Mouse (Mus musculus) right cerebral cortex, postnatal 14 days (tissue): ENCODE results near the gene Mpv17l2.

Source experiments
- DNase-seq: peaks from one replicate; pipeline ENCODE4 v3.0.0; 2022

The Mpv17l2 gene

DNA sequence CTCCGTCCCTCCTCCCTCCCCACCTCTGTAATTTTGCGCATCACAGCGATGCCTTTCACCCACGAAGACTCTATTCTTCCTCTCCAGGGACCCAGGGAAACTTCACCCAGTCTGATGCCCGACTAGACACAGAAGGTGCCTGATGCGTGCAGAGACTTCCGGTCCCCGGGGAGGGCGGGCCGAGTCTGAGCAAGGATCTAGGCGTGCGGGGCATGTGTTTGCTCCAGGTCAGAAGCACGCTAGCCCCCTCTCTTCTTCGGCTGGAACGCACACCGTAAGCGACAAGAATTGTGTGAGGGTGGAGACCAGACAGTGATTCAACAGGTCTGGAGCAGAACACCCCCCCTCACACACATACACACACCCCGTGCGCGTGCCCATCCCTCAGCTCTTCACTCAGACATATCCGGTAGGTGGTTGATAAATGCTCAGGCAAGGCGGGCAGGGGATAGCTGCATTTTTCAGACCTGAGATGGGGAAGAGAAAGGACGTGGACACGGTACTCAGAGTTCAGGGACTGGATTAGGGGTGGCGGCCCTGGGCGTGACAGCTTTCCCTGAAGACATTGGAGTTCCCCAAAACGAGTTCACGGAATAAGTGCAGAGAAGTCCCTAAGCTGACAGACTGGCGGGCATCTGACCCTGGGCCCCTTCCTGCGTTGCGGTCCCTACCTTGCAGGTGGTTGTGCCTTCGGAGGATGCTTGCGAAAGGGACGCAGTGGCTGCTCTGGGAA is 5.3 kb upstream of the Mpv17l2 start:
- DNase-seq = no peak

DNA sequence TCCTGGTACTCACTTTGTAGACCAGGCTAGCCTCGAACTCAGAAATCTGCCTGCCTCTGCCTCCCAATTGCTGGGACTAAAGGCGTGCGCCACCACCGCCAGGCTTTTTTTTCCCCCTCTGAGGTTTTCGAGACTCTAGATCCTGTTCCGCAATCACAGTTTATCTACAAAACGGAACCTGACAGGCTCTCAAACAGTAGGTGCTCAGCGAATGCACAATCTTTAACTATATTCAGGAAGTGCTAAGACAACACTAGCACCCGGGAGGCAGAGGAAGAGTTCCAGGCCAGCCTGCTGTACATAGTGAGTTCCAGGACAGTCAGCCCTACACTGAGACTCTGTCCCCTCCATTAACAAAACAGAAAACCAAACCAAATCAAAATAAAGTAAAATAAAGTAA is 4.6 kb upstream of the Mpv17l2 start:
- DNase-seq = no peak

DNA sequence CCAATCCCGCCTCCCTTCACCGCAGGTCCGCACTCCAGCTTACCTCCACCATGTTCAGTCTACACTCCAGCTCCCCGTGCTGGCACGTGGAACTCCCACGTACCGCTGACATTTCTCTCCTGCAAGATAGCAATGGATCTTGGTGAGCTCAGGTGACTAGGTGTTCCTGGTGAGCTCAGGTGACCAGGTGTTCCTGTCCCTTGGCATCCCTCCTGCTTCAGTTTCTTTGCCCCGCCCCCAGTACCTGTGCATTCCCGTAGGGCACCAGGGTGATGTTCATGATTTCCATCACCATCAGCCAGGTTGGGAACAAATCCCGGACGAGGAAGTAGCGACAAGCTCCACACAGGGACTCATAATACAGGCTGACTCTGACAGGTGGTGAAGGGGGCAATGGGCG is 3.9 kb upstream of the Mpv17l2 start:
- no peak for DNase-seq

DNA sequence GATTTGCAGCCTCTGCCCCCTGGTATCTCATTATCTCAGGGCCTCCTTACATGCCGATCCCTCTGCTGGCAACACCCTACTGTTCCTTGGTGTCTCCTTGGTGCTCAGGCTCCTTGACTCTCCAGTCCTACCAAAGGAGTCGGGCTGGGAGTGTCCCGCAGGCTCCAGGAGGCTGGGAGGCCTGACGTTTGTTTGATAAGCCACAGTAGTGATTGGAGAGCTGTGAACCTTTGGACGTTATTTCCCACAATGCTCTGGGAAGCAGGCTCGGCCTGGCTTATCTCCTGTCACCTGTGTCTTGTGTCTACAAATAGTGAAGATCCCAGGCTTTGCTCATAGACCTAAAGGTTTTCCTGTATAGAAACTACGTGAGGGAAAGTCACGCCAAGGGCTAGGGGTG is 3.3 kb upstream of the Mpv17l2 start:
- no peak for DNase-seq

DNA sequence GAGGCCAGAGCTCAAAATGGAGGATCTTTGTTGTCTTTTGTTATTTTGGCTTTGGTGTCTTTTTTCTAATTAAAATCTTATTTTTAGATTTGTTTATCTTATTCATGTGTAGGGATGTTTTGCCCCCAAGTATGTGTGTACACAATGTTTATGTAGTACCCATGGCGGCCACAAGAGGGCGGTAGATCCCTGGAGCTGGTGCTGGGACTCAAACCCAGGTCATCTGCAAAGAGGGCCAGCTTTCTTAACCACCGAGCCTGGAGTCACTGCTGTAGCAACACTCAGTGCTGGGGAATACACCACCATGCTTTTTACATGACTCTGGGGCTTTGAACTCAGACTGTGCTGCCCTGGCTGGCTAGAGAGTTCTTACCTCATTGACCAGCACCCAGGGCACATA is 2.6 kb upstream of the Mpv17l2 start:
- peak; percentile 68 for DNase-seq

DNA sequence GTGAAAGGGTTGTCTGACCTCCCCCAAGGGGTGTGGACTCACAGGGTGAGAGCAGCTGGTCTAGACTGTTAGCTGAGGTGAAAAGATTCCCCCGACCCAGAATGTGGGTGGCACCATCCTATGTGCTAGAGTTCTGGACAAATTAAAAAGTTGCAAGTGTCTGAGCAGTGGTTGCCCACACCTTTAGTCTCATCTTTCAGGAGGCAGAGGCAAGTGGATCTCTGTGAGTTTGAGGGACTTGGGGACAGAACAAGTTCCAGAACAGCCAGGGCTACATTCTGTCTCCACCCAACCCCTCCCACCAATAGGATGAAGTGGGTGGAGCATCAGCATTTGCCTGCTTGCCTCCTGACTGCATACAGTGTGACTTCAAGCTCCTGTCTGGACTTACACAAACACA is 1.4 kb upstream of the Mpv17l2 start:
- DNase-seq = peak; percentile 2

DNA sequence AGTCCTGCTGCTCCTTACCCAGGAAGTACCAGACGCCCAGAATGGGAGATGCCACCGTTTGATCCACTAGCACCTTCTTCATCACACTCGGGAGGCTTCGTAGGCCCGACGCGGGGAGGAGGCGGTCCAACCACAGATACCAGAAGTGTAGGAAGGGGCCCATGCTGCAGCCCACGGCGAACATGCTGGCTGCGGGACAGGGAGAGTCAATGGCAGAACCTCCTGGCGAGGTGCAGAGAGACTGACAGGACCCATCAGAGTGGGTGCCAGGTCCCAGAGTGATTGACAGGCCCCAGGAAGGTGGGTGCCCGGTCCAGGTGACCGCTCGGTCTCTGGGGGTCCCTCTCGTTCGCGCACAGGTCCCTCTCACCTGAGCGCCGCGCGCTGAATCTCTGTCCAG is 396 bp downstream of the Mpv17l2 start:
- peak; percentile 30 for DNase-seq

DNA sequence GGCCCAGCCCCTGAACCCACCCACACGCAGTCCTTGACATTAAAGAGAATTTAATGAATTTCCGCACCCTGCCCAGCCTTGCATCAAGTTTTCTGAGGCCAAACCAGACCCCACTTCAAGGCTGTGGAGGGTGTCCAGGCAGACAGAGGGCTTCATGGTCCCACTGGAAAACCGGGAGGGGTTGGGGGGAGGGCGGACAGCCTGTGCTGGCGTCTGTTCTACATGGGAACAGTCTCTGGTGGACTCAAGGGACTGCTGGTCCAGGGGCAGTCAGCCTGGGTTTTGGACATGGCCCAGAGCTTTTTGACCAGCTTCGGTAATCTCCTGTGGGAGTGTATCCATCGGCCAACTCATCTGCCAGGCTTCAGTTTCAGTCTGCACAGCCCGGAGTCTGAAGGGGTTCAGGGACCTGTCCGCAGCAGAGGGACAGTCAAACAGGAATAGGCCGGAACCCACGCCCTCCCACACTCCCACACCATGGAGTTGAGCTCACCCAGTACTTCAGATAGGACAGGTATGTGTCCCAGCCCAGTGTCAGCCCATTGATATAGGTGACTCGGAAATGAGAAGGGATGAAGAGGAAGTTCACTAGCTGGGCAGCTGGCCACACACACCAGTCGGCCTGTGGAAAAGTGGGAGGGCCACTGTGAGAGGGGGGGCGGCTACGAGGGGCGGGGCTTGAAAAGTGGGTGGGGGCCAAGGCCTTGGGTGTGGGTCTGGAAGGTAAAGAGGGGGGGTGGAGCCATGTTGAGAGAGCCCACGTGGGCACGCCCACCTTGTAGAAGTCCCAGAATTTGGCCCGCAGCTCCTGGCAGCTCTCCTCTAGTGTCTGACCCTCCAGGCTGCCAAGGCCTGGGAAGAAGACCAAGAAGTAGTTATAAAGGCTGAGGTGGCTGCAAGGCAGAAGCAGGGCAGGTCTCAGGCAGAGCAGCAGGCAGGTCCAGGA is 1.9 kb downstream of the Mpv17l2 start:
- peak; percentile 24 for DNase-seq

DNA sequence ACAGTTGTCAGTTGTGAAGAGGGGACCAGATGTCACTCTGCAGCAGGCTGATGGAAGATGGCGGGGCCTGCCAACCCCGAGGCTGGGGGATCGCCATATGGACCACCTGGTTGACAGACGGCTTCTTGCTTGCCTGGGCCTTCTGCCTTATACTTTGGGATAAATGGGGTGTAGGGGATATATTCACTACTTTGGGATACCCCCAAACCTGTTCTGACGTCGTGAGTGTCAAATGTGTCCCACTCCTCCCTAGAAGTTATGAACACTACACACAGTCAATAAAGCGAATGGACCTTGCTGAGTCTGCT is 2.5 kb downstream of the Mpv17l2 start:
- DNase-seq = peak; percentile 11

DNA sequence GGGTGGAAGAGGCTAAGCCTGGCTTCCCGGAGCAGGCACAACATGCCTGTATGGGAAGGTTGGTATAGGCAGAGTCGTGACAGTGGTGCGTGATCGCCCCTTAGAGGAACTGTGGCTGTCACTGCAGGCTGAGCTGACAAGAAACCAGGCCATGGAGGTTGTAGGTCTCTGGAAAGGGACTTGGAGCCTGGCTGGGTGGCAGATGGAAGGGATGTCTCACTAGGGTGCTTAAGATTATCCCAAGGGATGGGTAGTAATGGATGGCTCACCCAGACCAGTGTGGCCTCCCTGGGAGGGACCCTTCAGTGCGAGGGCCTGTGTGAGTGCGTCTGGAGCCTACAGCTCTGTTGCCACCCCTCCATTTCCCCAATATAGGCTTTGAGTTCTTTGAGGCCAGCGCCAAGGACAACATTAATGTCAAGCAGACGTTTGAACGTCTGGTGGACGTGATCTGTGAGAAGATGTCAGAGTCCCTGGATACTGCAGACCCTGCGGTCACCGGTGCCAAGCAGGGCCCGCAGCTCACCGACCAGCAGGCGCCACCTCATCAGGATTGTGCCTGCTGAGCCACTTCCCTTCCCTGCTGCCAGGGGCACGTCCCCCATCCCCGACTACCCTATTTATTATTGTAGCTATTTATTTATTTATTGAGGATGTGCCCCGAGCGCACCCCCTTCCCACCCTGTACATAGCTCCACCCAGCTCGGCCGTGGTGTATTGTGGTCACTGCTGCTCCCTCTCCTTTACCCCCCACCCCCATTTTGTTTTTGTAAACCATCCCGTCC is 3.0 kb downstream of the Mpv17l2 start:
- DNase-seq = peak; percentile 42

DNA sequence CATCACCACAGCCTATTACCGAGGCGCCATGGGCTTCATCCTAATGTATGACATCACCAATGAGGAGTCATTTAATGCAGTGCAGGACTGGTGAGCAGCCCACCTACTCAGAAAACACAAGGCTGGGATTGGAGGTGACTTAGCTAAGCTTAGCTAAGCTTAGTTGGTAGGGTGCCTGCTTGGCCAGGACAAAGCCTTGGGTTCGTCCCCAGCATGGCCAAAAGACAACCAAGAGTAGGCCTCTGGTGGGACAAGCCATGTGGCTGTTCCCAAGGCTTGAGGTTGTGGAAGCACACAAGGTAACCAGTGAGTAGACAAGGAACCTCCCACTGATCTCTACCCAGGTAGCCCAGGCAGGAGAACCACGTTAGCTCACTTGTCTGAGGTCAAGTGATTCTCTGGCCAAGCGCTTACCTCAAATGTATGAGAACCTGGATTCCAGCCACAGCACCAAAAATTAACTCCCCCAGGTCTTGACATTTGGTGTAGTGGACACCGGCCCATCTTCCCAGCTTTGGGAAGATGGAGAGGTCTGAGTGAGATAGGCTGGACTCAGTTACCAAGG is 4.2 kb downstream of the Mpv17l2 start:
- DNase-seq = no peak

DNA sequence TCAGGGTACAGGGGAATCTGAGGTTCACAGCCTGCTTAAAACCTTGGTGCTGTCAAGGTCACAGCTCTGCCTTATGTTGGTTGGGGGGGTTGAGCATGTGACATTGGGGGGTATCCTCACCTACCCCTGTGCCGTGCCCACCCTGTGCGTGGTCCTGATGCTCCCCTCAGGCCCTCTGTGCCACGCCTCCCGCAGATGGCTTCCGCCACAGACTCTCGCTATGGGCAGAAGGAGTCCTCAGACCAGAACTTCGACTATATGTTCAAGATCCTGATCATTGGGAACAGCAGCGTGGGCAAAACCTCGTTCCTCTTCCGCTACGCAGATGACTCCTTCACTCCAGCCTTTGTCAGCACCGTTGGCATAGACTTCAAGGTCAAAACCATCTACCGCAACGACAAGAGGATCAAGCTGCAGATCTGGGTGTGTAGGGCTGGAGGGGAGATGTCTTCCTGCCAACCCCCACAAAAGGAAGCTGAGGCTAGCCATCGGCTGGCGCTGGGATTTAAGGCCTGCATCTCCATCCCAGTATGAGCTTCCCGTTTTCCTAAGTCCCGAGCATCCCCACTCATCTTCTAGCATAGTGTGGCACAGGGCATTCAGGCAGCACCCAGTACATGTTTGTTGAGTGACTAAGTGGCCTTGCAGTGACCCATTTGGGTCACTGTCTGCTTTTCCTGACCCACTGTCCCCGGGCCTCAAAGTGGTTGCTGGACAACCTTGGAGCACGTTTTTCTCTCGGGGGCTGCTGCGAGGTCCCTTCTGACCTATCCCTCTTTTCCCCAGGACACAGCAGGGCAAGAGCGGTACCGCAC is 4.9 kb downstream of the Mpv17l2 start:
- peak; percentile 14 for DNase-seq

DNA sequence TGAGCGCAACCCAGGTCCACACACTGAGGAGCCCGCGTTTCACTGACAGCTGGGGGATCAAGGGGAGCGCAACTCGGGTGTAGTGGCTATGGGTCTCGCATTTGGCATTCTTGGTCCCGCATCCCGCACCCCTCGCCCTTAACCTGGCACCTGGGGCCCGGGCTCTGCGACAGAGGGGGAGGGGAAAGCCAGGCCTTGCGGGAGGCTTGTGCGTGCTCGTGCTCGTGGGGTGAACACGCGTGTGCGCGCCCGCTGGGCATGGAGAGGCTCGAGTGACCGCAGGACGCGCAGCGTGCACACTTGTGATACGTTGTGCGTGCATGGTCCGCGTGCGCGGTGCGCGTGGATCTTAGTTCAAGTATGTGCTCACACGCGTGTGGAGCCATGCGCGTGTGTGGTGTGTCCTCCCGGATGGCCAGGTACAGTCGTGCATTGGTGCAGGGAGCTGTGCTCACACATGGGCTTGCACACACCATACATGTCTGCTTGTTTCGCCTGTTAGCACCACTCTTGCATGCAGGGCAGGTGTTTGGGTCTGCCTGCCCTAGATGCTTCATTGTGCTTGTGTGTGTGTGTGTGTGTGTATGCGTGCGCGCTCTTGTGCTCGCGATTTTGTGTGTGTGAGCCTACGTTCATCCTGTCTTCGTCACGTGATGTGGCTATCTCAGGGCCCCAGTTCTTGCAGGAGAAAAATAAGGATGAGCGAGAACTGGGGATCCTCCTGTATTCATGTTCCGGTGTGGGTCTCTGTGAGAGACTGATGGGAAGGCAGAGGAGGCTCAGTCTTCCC is 5.7 kb downstream of the Mpv17l2 start:
- peak; percentile 85 for DNase-seq

DNA sequence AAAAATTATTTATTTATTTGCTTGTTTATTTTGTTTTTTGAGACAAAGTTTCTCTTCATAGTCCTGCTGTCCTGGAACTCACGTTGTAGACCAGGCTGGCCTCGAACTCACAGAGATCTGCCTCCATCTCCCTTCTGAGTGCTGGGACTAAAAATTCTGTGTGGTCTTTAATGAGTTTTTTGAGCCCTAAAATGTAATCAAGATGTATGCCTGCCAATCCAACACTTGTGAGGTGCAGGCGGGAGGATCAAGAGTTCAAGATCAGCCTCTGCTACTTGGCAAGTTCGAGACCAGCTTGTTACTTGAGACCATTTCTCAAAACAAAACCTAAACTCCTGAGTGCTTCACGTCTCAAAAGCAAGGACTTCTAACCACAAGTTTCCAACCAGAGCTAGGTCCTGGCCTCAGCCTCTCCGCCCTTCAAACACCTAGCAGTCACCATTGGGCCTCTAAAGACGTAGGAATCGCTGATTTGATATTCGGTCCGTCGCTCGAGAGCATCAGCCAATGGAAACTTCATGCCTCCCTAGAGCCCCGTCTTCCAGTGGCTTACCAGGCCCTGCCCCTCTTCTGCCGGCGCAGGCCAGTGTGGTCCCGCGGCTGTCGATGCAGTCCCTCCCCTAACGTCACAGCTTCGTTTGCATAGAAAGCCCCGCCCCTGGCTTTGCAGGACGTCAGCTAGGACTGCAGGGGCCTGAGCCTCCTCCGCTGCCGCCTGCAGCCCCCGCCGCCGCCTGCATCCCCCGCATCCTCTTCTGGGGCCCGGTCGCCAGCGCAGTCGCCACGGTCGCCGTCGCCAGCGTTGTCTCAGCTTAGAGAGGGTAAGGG is 6.5 kb downstream of the Mpv17l2 start, which contains the start of gene Rab3a:
Gene Rab3a (plus strand): TSS at position 637 of the 828 bp plus-strand sequence.
- DNase-seq = peak; percentile 93

DNA sequence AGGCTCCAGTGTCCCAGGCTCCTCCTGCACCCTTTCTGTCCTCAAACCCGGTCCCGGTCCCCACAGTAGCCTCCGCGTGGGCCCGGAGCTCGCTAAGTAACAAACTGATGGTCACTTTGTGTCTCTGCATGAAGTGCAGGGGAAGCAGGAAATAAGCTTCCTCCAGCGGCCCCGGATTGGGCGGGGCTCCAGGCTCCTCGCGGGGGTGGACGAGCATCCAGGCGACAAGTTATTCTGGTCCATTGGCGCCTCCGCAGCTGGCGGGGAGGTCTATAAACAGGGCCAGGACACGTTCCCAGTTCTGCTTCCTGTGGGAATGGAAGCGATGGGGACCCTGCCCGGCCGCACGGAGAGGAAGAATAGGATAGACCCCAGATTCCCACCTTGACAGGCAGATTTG is 7.6 kb downstream of the Mpv17l2 start:
- DNase-seq = peak; percentile 87

DNA sequence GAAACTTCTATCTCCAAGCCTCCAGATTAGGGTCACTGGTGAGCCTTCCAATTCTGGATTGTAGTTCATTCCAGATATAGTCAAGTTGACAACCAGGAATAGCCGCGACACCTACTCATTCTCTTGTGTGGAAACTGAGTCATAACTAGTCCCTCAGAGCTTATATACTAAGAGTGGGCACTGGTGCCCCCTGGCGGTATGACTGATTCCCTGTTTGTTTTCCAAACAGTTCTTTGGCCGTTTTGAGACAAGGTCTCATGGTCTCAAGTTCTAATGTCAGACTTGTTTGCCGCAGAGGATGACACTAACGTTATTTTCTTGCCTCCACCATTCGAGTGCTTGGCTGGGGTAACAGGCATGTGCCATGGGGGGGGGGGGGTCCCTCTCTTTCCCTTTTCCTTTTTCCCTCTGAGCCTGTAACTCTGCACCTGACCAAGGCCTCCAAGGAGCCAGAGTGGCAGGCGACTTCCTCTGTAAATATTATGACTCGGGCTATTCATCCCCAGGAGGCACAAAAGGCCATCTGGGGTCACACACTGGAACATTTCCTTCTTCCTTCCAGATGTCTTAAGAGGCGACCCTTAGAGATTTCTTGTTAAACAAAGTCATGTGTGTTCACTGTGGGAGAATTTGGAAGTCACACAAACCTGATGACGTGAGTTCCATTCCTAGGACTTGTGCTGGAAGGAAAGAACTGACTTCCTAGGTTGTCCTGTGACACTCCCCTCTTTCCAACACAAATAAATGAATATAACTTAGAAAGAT is 8.6 kb downstream of the Mpv17l2 start:
- DNase-seq = peak; percentile 84

DNA sequence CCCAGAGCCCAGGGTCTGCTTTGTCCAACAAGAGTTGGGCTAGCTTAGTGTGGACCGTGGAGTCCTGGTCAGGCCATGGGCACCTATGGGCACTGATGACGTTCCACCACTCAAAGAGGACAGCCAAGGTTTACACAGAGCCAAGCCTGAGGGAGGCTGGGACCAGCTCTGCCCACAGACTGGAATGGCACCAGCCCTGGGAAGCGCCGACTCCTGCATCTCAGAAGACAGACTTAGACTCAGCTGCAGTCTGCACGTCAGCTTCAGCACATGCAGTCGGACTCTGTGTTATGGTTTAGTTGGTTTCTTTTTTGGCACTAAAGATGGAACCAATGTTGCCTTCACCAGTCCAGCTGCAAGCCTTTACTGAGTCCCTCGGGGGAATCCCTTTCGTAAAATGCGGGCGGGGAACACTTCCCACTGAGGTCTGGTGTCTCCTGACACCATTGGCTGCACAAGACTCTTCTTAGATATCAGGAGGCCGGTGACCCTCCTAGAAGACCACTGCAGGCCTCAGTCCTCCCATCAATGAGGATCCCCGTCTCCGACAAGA is 10.5 kb downstream of the Mpv17l2 start:
- peak; percentile 11 for DNase-seq

DNA sequence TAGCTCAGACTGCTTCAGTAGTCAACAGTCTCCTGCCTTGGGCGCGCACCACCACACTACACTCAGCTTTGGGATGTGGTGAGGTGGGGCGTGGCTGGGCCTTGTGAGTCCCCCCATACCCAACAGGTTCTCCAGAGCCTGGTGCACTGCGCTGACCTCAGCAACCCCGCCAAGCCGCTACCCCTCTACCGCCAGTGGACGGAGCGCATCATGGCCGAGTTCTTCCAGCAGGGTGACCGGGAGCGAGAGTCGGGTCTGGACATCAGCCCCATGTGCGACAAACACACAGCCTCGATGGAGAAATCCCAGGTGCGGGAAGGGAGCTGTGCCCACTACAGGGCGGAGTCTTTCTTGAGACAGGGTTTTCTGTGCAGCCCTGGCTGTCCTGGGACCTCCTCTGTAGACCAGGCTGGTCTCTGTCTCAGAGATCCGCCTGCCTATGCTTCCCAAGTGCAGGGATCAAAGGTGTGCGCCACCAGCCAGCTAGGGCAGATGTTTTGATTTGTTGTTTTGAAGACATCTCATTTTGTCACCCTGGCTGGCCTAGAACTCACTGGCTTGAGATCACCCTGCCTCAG is 11.6 kb downstream of the Mpv17l2 start:
- peak; percentile 8 for DNase-seq
